Mouse (Mus musculus) adrenal gland, postnatal 4 days (tissue): ENCODE measurements around the gene Mblac1. TPM values are rescaled to one million over a fixed set of nuclear protein-coding genes. Genes with fewer than 3 reads are reported as not detected.

Source experiments
- DNase-seq, 2 experiments: peaks; one replicate each; pipeline ENCODE4 v3.0.0; 2021 to 2022; ENCODE audit warnings: low spot score in 2 of 2, mixed read lengths in 2 of 2
- long read RNA-seq, 2 experiments: library from polyadenylated mRNA; stranded (forward); transcript quantifications; one replicate each; pipeline ENCODE4 v2.0.0; 2021
- total RNA-seq, 2 experiments: library from RNA; stranded (reverse); gene quantifications; 2 replicates each; pipeline ENCODE4 v1.2.3; 2021

The Mblac1 gene
- total RNA-seq: 10 to 100 TPM in 1 of 2 experiments, 1 to 10 TPM in 1; 9.9 to 10.2 TPM
- long read RNA-seq, experiment 1, transcript Mblac1-201 (1 exons, 1,308 nt): major isoform, 8 of 8 reads
- long read RNA-seq, experiment 1, partial matches to known transcripts: 0 of 8 reads
- long read RNA-seq, experiment 1, other reads (novel, unspliced or antisense): 0 of 8 reads
- long read RNA-seq, experiment 2, transcript Mblac1-201 (1 exons, 1,308 nt): major isoform, 8 of 8 reads
- long read RNA-seq, experiment 2, partial matches to known transcripts: 0 of 8 reads
- long read RNA-seq, experiment 2, other reads (novel, unspliced or antisense): 0 of 8 reads

DNA sequence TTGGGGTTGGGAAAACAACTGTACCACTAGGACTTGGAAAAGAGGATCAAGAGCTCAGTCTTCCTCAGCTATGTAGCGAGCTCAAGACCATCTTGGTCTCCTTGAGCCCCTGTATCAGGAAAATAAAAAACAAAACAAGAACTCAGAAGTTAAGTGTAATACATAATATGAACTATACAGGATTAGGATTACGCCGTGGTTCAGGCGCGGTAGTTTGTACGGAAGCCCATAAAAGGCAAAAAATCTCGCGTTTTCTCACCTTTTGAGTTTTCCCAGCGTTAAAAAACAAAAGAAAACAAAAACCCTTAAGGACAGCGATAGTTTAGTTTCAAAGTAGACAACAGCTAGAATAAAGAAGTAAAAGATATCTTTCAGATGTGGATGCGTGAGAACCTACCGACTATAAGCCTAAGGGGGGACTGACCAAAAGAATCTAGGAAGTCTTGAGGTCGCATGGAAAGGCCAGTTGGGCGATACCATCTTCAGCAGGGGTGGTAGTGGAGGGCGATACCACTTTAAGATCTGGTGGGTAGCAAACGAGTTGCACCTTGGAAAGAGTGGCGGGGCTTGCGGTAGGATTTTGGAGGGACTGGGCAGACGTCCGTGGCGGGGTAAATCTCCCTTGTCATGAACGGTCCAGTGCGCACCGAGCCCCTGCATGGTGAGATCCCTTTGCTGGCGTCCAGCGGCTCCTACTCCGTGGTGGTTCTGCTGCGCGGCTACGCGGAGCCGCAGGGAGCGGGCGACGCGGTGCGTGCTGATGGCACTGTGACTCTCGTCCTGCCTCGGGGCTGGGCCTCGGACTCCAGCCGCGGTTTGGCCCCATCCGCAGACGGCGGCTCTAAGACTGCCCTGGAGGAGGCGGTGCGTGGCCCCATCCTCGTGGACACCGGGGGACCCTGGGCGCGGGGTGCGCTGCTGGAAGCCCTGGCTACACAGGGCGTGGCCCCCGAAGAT, at the start of gene Mblac1:
TSS of gene Mblac1 (plus strand) at position 544 of the 957 bp plus-strand sequence.
- DNase-seq: peak; percentile 59 to 78

DNA sequence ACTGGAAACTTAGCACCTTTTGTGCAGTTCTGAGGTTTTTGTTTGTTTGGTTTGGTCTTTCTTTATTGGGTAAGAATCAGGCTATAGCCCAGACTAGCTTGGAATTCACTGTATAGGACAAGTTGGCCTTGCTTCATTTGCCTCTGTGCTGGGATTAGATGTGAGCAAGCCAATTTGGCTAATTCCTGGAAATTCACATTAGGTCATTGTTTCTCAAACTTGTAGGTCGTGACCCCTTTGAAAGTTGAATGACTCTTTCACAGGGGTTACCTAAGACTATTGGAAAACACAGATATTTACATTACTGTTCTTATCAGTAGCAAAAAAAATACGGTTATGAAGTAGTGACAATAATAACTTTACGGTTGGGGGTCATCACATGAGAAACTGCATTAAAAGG, 39.7 kb upstream of the Mblac1 start:
- DNase-seq: no peak

DNA sequence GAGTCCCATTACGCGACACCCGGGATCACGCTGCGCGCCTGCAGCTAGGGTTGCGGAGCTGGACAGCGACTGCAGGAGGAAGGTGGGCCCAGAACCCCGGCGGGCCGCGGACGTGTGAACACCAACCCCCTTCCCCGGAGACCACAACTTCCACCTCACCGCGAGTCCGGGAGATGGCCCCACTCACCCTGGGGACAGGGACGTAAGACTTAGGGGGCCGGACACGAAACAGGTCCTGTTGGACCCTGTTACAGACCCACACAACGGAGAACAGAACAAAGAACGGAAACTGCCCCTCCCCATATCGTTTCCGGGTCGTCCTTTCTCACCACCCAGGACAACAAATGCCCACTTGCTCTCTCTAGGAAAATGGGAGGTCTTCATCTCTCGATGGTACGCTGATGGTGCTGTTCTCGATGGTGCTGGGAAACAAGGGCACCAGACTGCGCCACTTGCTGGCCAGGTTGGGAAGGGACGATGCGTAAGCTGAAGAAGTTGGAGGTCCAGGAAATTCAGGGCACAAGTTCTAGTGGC, 38.6 kb upstream of the Mblac1 start, which contains the start of gene Zfp113:
TSS of gene Zfp113 (minus strand) at position 302 of the 534 bp plus-strand sequence.
- DNase-seq: peak; percentile 49 to 72

DNA sequence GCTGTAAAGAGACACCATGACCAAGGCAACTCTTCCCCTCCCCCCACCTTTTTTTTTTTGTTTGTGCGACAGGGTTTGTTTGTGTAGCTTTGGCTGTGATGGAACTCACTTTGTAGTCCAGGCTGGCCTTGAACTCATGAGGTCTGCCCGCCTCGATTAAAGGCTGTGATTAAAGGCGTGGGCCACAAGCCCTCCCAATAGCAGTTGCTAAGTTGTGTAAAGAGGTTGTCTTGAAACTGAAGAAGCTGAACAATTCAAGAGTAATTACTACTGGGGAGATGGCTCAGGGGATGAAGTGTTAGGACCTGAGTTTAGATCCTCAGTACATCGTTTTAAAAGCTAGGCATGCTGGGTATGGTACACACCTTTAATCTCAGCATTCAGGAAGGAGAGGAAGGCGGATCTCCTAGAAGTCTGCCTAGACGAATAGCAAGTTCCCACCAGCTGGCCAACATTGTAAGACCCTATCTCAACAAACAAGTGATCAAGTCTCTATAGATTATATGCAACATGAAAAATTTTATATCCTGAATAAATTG, 33.8 kb upstream of the Mblac1 start:
- DNase-seq: no peak

DNA sequence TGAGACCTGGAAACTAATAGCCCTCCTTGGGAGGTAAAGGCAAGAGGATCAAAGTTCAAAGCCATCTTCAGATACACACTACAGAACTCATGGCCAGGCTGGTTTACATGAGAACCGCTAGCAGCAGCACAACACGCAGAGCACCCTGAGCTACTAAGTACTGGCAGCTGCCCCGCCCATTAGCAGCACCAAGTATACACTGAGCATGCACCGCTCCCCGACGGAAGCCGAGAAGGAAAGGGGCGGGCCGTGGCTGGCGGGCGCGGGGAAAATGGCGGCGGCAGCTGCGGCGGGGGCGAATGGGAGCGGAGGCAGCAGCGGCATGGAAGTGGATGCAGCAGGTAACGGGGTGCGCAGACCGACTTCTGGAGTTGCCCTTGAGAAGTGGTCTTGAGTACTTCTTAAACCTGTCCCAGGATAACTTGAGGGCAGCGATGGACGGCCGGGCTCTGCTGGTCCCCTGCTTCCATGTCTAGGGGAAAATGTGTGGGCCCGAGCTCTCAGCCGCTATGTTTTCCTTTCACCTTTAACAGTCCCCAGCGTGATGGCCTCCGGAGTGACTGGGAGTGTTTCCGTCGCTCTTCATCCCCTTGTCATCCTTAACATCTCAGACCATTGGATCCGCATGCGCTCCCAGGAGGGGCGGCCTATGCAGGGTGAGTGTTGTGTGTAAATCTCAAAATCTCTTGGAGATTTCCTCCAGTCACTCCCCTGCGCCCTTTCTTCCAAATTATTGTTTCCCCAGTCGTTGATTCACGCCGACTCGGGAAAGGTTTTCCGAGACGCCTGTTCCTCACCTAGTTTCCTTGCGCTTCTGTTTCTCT, 33.1 kb upstream of the Mblac1 start, which contains the start of gene Cops6:
TSS of gene Cops6 (plus strand) at position 230 of the 824 bp plus-strand sequence.
- DNase-seq: peak; percentile 91 to 92

DNA sequence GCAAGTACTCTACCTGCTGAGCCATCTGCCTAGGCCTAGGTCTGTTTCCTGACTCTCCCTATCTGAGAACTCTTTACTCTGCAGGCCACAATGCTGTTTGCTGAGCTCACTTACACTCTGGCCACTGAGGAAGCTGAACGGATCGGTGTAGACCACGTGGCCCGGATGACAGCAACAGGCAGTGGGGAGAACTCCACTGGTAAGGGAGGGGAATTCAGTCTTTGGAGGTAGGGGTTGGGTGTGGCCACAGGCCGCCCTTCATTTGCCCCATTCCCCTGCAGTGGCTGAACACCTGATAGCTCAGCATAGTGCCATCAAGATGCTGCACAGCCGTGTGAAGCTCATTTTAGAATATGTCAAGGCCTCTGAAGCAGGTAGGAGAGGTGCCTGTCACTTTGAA, 31.1 kb upstream of the Mblac1 start:
- DNase-seq: no peak

DNA sequence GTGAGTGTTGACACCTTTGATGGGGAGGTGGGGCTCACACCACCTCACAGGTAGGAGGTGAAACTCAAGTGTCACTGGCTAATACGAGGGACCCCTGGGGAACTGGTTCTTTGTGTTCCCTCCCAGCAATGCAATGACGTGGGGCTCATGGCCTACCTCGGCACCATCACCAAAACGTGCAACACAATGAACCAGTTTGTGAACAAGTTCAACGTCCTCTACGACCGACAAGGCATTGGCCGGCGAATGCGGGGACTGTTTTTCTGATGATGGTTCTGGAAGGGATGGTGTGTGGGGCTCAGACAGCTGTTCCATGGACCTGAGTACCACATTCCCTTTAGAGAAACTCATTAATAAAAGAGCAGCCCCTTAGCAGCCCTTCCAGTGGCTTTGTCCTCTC, 30.5 kb upstream of the Mblac1 start:
- no peak for DNase-seq

DNA sequence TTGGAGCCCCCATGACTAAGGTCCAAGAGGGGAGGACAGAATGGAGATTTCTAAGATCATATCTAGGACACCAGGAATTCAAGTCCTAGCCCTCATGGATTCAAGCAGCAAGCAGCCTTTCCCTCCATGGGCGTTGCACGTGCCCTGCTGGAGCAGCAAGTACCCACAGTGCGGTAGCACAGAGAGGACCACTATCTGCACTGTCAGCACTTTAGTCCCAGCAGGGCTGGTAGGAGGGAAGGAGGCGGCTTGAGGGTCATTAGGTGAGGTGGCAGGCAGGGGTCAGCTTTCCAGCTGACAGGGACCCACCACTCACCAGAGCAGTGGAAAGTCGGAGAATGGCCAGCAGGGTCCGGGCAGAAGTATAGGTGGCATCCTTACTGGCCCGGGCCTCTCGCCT, 28.5 kb upstream of the Mblac1 start:
- DNase-seq: no peak

DNA sequence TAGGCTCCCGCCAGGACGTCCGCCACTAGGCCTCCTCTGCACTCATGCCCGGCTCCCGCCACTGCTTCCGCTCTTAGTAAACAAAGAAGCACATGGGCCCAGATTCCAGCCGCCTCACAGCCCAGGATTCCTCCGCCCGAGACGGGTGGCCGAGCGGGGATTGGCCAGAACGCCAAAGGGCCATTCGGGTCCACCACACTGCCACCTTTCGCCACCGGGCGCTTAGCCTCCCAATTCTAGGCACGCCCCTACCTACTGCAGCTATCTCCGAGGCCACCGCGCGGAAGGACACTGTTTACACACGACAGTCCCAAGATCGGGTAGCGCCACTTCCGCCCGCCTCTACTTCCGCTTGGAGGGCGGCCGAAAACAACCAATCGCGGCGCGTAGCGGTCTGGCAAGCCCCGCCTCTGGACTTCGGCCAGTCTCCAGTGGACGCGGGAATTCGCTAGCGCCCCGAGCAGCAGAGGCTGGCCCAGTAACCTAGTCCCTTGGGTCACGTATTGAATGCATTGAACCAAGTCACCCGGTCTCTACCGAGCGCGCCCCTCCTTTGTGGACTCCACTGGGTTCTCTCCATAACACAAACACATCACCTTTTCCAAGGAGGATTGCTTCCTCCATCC, 23.1 kb upstream of the Mblac1 start:
- DNase-seq: peak; percentile 90 to 95

DNA sequence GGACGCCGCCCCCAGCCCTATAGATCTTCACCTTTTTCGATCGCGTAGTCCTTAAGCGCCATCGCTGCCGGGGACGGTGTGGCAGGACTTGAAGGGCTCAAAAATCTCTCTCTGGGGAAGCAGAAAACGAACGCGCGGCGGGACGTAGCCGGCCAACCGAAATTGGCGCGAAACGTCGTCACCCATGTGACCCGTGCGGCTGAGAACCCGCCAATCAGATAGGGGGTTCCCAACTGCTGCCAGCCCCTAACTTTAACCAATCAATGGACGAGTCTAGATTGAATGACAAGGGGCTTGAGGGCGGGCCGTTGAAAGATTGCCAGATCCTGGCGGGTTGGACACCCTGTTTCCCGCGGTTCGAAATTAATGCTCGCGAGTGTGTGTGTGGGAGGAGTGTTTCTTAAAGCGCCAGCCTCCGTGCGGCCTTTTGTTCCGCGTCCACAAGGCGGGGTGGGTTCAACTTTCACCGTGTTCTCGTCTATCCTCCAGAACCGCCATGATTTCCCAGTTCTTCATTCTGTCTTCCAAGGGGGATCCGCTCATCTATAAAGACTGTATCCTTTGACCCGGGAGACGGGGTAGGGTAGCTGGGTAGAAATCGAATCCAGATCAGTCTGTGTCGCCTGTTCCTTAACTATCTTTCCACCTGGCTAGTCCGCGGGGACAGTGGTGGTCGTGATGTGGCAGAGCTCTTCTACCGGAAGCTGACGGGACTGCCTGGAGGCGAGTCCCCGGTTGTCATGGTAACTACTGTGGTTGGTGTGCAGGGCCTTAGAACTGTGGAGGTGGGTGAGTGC, 22.2 kb upstream of the Mblac1 start, which contains the start of the genes Ap4m1 and Mcm7:
TSS of gene Ap4m1 (plus strand) at position 308 of the 797 bp plus-strand sequence.
TSS of gene Mcm7 (minus strand) at position 728 of the 797 bp plus-strand sequence.
- DNase-seq: peak; percentile 90 to 92

DNA sequence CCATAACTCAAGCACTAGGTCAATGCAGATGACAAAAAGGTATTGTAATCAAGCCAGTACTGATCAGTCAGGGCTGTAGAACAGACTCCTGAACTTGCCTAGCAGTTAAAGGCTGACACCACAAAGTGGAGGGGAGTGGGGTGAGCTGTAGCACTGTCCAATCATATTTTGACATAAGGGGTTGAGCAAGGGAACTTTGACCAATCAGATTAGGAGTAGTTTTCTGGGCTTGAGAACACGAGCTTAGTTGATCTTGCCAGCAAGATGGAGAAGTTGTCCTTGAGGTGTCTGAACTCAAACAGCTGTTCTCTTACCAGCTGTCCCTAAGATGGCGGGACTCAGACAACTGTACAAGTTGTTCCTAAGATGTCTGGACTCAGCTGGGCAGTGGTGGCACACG, 20.9 kb upstream of the Mblac1 start:
- no peak for DNase-seq

DNA sequence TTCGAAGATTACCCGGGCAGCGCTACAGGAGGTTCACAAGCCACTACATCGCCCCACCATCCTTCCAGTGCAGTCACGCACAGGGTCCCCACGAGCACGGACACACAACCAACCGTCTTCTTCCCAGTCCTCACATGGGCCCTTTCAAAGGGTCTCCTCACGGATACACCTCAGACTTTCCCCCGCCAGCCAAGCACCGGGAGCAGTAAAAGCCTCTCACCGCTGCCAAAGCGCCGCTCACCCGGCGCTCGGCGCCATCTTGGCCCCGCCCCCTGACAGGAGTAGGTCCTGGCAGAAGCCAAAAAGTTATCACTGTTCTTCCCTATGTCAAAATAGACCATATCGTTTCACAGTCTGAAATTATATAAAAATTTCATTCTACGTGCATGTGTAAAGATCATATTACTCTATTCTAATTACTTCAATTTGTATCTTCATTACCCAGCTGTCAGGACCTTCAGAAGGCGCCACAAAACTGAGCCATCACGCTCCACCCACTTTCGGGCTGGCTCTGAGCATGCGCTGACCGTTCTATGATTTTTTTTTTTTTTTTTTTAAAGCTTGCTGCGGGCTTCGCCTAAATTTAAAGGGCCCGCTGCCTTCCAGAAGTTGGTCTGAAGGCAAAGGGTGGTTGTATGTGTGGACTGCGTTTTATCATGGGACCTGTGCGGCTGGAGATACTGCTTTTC, 7.0 kb upstream of the Mblac1 start, which contains the start of the genes Taf6 and Cnpy4:
TSS of gene Taf6 (minus strand) at position 502 of the 689 bp plus-strand sequence.
TSS of gene Cnpy4 (plus strand) at position 536 of the 689 bp plus-strand sequence.
- DNase-seq: peak; percentile 46 to 58

DNA sequence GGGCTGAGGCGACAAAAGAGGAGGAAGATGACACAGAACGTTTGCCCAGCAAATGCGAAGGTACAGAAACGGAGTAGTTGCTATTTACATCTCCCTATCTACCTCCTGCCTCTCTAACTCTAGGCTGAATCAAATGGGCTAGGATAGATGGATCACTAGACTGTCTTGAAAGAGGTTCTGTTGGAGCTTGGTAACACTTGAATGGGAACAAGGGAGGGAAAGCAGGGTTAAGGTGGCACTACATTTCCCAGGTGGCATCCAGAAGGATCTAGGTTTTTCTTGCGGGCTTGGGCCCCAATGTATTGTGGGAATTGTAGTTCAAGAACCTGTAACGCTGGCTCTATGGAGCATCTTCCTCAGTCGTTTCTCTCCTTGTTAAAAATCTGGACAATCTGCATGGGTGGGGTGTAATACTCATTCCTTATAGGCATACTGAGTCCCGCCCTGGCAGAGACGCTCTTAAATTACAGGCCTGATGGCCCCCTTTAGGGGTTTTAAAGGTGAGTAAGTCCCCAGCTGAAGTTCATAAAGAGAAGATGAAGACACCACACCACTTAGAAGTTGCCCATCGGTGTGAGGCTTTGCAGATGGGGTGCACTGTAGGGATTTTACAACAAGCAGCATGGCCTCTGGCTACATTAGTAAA, 6.3 kb upstream of the Mblac1 start:
- DNase-seq: no peak

DNA sequence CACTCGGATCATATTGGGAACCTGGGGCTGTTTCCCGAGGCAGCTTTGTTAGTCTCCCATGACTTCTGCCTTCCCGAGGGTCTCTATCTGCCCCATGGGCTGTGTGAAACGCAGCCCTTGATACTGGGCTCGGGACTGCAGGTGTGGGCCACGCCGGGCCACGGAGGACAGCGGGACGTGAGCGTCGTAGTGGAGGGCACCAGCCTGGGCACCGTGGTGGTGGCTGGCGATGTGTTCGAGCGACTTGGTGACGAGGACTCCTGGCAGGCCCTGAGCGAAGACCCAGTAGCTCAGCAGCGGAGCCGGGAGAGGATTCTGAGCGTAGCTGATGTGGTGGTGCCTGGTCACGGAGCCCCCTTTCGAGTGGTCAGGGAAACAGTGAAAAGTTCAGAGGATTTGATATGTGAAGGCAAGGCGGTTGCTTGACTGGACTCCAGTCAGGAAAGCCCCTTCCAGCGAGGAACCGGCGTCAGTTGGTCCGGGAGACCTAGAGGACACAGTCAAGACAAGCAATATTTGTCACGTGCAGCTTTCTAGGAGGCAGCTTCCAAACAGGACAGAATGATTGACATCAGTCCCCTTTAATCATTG, 736 bp downstream of the Mblac1 start:
- no peak for DNase-seq

DNA sequence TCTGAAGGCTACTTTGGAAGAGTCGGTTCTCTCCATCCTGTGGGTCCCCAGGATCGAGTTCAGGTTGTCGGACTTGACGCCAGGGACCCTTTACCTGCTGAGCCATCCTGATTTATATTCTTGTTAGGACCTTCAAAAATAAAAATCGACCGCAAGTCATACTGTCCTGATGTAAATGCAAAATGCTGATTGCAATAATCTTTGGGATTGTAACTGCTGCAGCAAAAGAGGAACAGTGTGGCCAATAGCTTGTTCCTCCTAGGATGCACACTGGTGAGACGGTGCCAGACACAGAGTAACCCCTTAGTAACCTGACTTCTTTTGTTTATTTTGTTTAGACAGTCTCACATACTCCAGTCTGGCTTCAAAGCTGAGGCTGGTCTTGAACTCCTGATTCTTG, 1.3 kb downstream of the Mblac1 start:
- no peak for DNase-seq

DNA sequence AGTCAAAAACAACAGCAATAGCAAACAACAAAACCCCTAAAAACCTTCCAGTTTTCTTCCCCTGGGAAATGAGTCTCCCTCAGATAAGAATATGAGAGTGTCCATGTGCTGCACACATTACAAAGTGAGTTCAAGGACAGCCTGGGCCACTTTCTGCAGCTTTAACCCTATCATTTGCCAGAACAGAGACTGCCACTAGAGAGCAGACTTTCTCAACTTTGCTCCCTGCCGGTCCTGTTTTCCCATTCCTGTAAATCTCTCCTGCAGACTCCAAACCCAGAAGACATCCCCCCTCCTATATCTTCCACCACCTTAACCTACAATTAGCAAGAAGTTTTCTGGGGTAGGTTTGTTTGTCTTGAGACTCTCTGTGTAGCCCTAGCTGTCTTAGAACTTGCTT, 5.5 kb downstream of the Mblac1 start:
- DNase-seq: no peak

DNA sequence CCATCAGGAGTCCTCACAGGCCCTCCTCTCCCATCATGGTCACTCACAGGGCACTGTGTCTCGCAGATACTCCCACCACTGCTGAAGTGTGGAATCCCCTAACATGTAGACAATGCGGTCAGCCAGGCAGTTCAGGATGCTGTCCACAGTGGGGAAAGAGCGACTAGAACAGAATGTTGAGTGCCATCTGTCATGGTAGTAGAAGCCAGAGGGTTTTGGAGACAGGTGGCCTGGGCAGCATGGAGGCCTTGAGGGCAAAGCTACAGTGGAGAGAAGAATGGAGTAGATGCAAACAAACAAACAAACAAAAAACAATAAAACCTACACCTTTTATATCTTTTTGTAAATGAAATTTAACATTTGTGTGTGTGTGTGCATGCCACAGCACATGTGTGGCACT, 8.0 kb downstream of the Mblac1 start:
- DNase-seq: no peak
